Mouse (Mus musculus) heart, embryonic 16.5 days (tissue): ENCODE results near the gene Epha4. TPM values are rescaled to one million over a fixed set of nuclear protein-coding genes. Genes with fewer than 3 reads are reported as not detected.

Source experiments
- ATAC-seq: fragments of 200-750 bp; cut with Nextera tagmentation; replicated peaks from 2 replicates; pipeline ENCODE4 v1.8.0; 2017; ENCODE audit warnings: moderate number of reproducible peaks; ENCODE audit not compliant: insufficient read depth, low FRiP score; ENCODE audit errors: extremely low read depth
- H3K27ac ChIP-seq: fragments of 300-500 bp; sonication (generic); 2 replicates; pipeline ENCODE4 v1.5.1; 2014; ENCODE audit warnings: mild to moderate bottlenecking, low read length, control low read depth, moderate library complexity
- H3K27me3 ChIP-seq: fragments of 300-500 bp; sonication (generic); 2 replicates; pipeline ENCODE4 v1.6.1; 2014; ENCODE audit warnings: low read length, mixed read lengths; ENCODE audit not compliant: control insufficient read depth, insufficient read depth
- H3K36me3 ChIP-seq: fragments of 300-500 bp; sonication (generic); 2 replicates; pipeline ENCODE4 v1.6.1; 2014; ENCODE audit not compliant: control insufficient read depth, insufficient read depth
- H3K4me1 ChIP-seq: fragments of 300-500 bp; sonication (generic); 2 replicates; pipeline ENCODE4 v1.6.1; 2014; ENCODE audit warnings: low read length, mixed read lengths; ENCODE audit not compliant: control insufficient read depth, insufficient read depth
- H3K4me2 ChIP-seq: fragments of 300-500 bp; sonication (generic); 2 replicates; pipeline ENCODE4 v1.6.1; 2014; ENCODE audit warnings: low read depth, mild to moderate bottlenecking, control low read depth, low read length
- H3K4me3 ChIP-seq: fragments of 300-500 bp; sonication (generic); 2 replicates; pipeline ENCODE4 v1.5.1; 2014; ENCODE audit warnings: mild to moderate bottlenecking, control low read depth, low read length
- H3K9ac ChIP-seq: fragments of 300-500 bp; sonication (generic); 2 replicates; pipeline ENCODE4 v1.6.1; 2014; ENCODE audit warnings: low read length, control low read depth
- H3K9me3 ChIP-seq: fragments of 300-500 bp; sonication (generic); replicated peaks from 2 replicates; pipeline ENCODE4 v1.6.1; 2016; ENCODE audit warnings: low read length; ENCODE audit not compliant: control insufficient read depth
- WGBS: fragments of 180-500 bp; shearing (Covaris S2); extraction: QIAGEN DNeasy Blood & Tissue Kit; methylation state at CpG from one replicate; pipeline ENCODE4 v1.1.7; 2014; 5-methylcytosine and 5-hydroxymethylcytosine counted together
- polyA plus RNA-seq: library from polyadenylated mRNA; unstranded; fragments of >200 nt; fragmentation: Nextera tagmentation; extraction: Ambion mirVana; gene quantifications from 2 replicates; pipeline ENCODE4 v1.2.1, GENCODE M21; 2015

The Epha4 gene
- polyA plus RNA-seq, 1 experiment from 2014 or later = 9.1 TPM

GRCm38 (mm10) chr1:77447061-77447614 is 67.8 kb downstream of the Epha4 start:
- no peaks in the 10 kb centered on the region for H3K27me3 ChIP-seq
- H3K4me1 ChIP-seq = peaks cover 3% of the 10 kb centered on the region
- H3K9ac ChIP-seq = no peak overlapping the region
- no peak overlapping the region for H3K27ac ChIP-seq
- no peak overlapping the region for H3K4me2 ChIP-seq
- no peaks in the 10 kb centered on the region for H3K36me3 ChIP-seq
- 95% methylated on average over 1 of the region's 1 CpGs for WGBS
- ATAC-seq = no peak
- no peak overlapping the region for H3K4me3 ChIP-seq
- H3K9me3 ChIP-seq = no peaks in the 10 kb centered on the region

GRCm38 (mm10) chr1:77446438-77446837 is 68.5 kb downstream of the Epha4 start:
- 85% methylated on average over 12 of the region's 12 CpGs for WGBS
- H3K4me3 ChIP-seq = no peak overlapping the region
- no peak overlapping the region for H3K9ac ChIP-seq
- no peaks in the 10 kb centered on the region for H3K36me3 ChIP-seq
- no peak overlapping the region for H3K27ac ChIP-seq
- no peak for ATAC-seq
- no peaks in the 10 kb centered on the region for H3K27me3 ChIP-seq
- H3K4me2 ChIP-seq = no peak overlapping the region
- no peaks in the 10 kb centered on the region for H3K9me3 ChIP-seq
- peaks cover 4% of the 10 kb centered on the region for H3K4me1 ChIP-seq

- H3K9ac ChIP-seq = no peak overlapping the region
- H3K27me3 ChIP-seq = no peaks in the 10 kb centered on the region
- H3K36me3 ChIP-seq = no peaks in the 10 kb centered on the region
- ATAC-seq = no peak
- WGBS = 78% methylated on average over 9 of the region's 9 CpGs
- no peak overlapping the region for H3K27ac ChIP-seq
- H3K4me2 ChIP-seq = no peak overlapping the region
- H3K4me3 ChIP-seq = no peak overlapping the region
- peaks cover 10% of the 10 kb centered on the region for H3K4me1 ChIP-seq
- no peaks in the 10 kb centered on the region for H3K9me3 ChIP-seq
These were observed 70.2 kb downstream of the Epha4 start for GRCm38 (mm10) chr1:77444648-77445047.

GRCm38 (mm10) chr1:77441987-77442386 is 72.9 kb downstream of the Epha4 start:
- H3K4me2 ChIP-seq = no peak overlapping the region
- H3K36me3 ChIP-seq = no peaks in the 10 kb centered on the region
- ATAC-seq = no peak
- WGBS = 32% methylated on average over 4 of the region's 4 CpGs
- H3K4me1 ChIP-seq = peaks cover 10% of the 10 kb centered on the region
- no peak overlapping the region for H3K9ac ChIP-seq
- no peak overlapping the region for H3K27ac ChIP-seq
- H3K27me3 ChIP-seq = no peaks in the 10 kb centered on the region
- no peaks in the 10 kb centered on the region for H3K9me3 ChIP-seq
- H3K4me3 ChIP-seq = no peak overlapping the region

- Histone ChIP-seq H3K27me3 (no peaks in the 10 kb centered on the region), H3K4me2 (no peak overlapping the region), H3K4me3 (no peak overlapping the region), H3K4me1 (peaks cover 10% of the 10 kb centered on the region), H3K27ac (no peak overlapping the region), H3K9ac (no peak overlapping the region), H3K9me3 (no peaks in the 10 kb centered on the region), H3K36me3 (no peaks in the 10 kb centered on the region)
- ATAC-seq = no peak
- 32% methylated on average over 4 of the region's 4 CpGs for WGBS
These were observed 73.5 kb downstream of the Epha4 start for GRCm38 (mm10) chr1:77441401-77441800.

GRCm38 (mm10) chr1:77440512-77440911 is 74.4 kb downstream of the Epha4 start:
- Histone ChIP-seq H3K4me2 (no peak overlapping the region), H3K9me3 (no peaks in the 10 kb centered on the region), H3K27me3 (no peaks in the 10 kb centered on the region), H3K9ac (no peak overlapping the region), H3K36me3 (no peaks in the 10 kb centered on the region), H3K4me1 (peaks cover 7% of the 10 kb centered on the region), H3K4me3 (no peak overlapping the region), H3K27ac (no peak overlapping the region)
- ATAC-seq = no peak
- WGBS = 40% methylated on average over 10 of the region's 10 CpGs

GRCm38 (mm10) chr1:77439383-77440074 is 75.4 kb downstream of the Epha4 start:
- no peaks in the 10 kb centered on the region for H3K9me3 ChIP-seq
- H3K27me3 ChIP-seq = no peaks in the 10 kb centered on the region
- no peak overlapping the region for H3K27ac ChIP-seq
- no peak overlapping the region for H3K4me2 ChIP-seq
- no peaks in the 10 kb centered on the region for H3K36me3 ChIP-seq
- no peak for ATAC-seq
- 87% methylated on average over 3 of the region's 3 CpGs for WGBS
- H3K4me1 ChIP-seq = peaks cover 7% of the 10 kb centered on the region
- no peak overlapping the region for H3K4me3 ChIP-seq
- H3K9ac ChIP-seq = no peak overlapping the region

- Histone ChIP-seq H3K9me3 (no peaks in the 10 kb centered on the region), H3K27ac (no peak overlapping the region), H3K4me2 (no peak overlapping the region), H3K9ac (no peak overlapping the region), H3K4me1 (peaks cover 7% of the 10 kb centered on the region), H3K36me3 (no peaks in the 10 kb centered on the region), H3K27me3 (no peaks in the 10 kb centered on the region), H3K4me3 (no peak overlapping the region)
- WGBS = 49% methylated on average over 4 of the region's 4 CpGs
- ATAC-seq = no peak
These were observed 76.2 kb downstream of the Epha4 start for GRCm38 (mm10) chr1:77438639-77439038.

- Histone ChIP-seq H3K4me2 (no peak overlapping the region), H3K9ac (no peak overlapping the region), H3K27me3 (no peaks in the 10 kb centered on the region), H3K4me1 (peaks cover 7% of the 10 kb centered on the region), H3K4me3 (no peak overlapping the region), H3K9me3 (no peaks in the 10 kb centered on the region), H3K36me3 (no peaks in the 10 kb centered on the region), H3K27ac (no peak overlapping the region)
- 82% methylated on average over 10 of the region's 10 CpGs for WGBS
- no peak for ATAC-seq
These were observed 76.8 kb downstream of the Epha4 start for GRCm38 (mm10) chr1:77437881-77438610.
